Mouse (Mus musculus) mature B cell (primary cell): ENCODE measurements around the gene Napsa.

ENCODE experiments used
- in situ Hi-C: fragments of 300-500 bp; cut with MboI; formaldehyde crosslinking; loops from 2 replicates; pipeline ENCODE4 v1.14.3; 2019

Gene Napsa

GRCm38 (mm10) chr7:44626966-44627365 is 54.8 kb downstream of the Napsa start:
- in situ Hi-C loops, result no loop called here

GRCm38 (mm10) chr7:44628402-44629034 is 56.3 kb downstream of the Napsa start:
- in situ Hi-C loops, result no loop called here

GRCm38 (mm10) chr7:44630437-44630836 is 58.3 kb downstream of the Napsa start:
- in situ Hi-C loops, result no loop called here

- in situ Hi-C loops, result no loop called here
Observed at GRCm38 (mm10) chr7:44632676-44633075, 60.5 kb downstream of the Napsa start.

- in situ Hi-C loops, result no loop called here
Observed at GRCm38 (mm10) chr7:44633407-44633806, 61.2 kb downstream of the Napsa start.
